Mouse (Mus musculus): ENCODE results near the gene Cfl1.

DNA sequence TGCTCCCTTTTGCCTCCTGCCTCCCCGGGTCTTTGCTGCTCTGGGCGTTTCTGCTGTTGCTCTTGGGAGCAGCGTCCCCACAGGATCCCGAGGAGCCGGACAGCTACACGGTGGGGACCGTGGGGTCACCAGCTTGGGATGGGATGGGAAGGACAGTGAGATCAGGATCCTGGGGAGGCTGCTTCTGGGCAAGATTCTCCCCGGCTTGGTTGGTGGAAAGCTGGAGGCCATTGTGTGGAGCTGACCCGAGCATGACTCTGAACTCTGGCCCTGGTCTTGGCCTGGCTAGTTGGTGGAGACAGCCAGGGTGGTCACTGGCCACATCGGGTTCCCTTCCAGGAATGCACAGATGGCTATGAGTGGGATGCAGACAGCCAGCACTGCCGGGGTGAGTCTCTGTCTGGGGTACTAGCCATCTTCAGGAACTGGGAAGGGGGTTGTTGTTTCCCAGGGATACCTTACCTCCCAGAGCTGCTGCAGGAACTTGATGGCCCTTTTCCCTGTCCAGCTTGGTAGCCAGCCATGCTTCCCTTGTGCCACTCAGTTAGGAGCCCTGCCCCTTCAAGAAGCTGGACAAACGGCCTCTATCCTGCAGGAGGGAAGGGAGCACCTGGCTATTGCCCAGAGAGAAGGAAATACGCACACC, 15.1 kb upstream of the Cfl1 start:
- TF ChIP-seq CTCF (IDR thresholded peaks at IDR 0.05; ENCODE audit: control insufficient read depth, insufficient read depth, low read length) (no peak), POLR2A (IDR thresholded peaks at IDR 0.05; ENCODE audit: borderline replicate concordance, control insufficient read depth, low read depth, low read length) (no peak)

All from bone marrow, adult 2 months (tissue).